ENCODE assay signal across 15 mouse cellular contexts in the genomic region with DNA sequence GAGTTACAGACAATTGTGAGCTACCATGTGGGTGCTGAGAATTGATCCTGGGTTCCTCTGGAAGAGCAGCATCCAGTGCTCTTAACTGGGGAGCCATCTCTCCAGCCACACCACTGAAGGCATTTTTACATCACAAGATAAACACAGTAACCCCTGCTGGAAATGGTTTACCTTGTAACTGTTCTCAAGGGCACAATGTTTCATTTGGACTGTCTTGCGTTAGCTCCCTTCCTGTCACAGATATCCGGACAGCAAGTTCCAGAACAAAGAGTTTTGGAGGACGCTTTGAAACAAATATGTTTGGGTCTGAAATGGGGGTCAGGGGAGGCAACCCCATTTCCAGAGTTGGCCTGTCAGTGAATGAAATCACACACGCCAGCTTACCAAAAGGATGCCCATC. TPM values are rescaled to one million over a fixed set of nuclear protein-coding genes. Genes with fewer than 3 reads are reported as not detected.
DNase-seq lines count a peak whose midpoint lies in the region; ATAC-seq and TF ChIP-seq lines count a peak whose summit lies in the region.
"Had no signal": no experiment of that assay in that cellular context is flagged by ENCODE, and none has a peak within 500 bp of the region (broad histone marks: within the 10 kb centered on the region; RNA-seq: fewer than 3 reads in every experiment).

No protein-coding gene starts in this region.

- H3K9me3 ChIP-seq in forebrain, embryonic 15.5 days, result no peaks in the 10 kb centered on the region
- H3K9me3 ChIP-seq in forebrain, postnatal 0 days (ENCODE audit: low read length), result no peaks in the 10 kb centered on the region
- H3K9me3 ChIP-seq in hindbrain, embryonic 12.5 days (replicated peaks), result no peaks in the 10 kb centered on the region
- no peaks in the 10 kb centered on the region for H3K9me3 ChIP-seq in hindbrain, embryonic 16.5 days (ENCODE audit: control insufficient read depth, low read length)
- H3K9me3 ChIP-seq in liver, embryonic 12.5 days (replicated peaks), result no peaks in the 10 kb centered on the region
- H3K9me3 ChIP-seq: midbrain, embryonic 15.5 days had no signal

- H3K9ac ChIP-seq in forebrain, embryonic 15.5 days (replicated peaks), result no peak overlapping the region
- no peak overlapping the region for H3K9ac ChIP-seq in forebrain, postnatal 0 days
- no peak overlapping the region for H3K9ac ChIP-seq in hindbrain, embryonic 12.5 days
- H3K9ac ChIP-seq in hindbrain, embryonic 16.5 days (ENCODE audit: low read depth, low read length), result no peak overlapping the region
- H3K9ac ChIP-seq in liver, embryonic 12.5 days, result no peak overlapping the region
- H3K9ac ChIP-seq: midbrain, embryonic 15.5 days had no signal

- WGBS in forebrain, embryonic 15.5 days, result 85% methylated on average over 4 of the region's 4 CpGs
- 89% methylated on average over 4 of the region's 4 CpGs for WGBS in forebrain, postnatal 0 days
- WGBS in hindbrain, embryonic 12.5 days, result 89% methylated on average over 4 of the region's 4 CpGs
- WGBS in hindbrain, embryonic 16.5 days, result 91% methylated on average over 4 of the region's 4 CpGs
- 69% methylated on average over 4 of the region's 4 CpGs for WGBS in liver, embryonic 12.5 days (ENCODE audit: insufficient replicate concordance)

- TF ChIP-seq CTCF in forebrain, postnatal 0 days (IDR thresholded peaks at IDR 0.05; ENCODE audit: low read depth), result no peak

- ATAC-seq in forebrain, embryonic 15.5 days (replicated peaks), result no peak
- ATAC-seq in forebrain, postnatal 0 days, result no peak
- no peak for ATAC-seq in hindbrain, embryonic 12.5 days (ENCODE audit: low FRiP score)
- no peak for ATAC-seq in hindbrain, embryonic 16.5 days
- no peak for ATAC-seq in megakaryocyte, adult 5-6 weeks (ENCODE audit: poor library complexity, severe bottlenecking)
- ATAC-seq in liver, embryonic 12.5 days, result no peak

- no peak for DNase-seq in forebrain, postnatal 0 days
- DNase-seq in lung, postnatal 36 days, result peak; percentile 32
- no peak for DNase-seq in lung, postnatal 25 days (ENCODE audit: low spot score)
- DNase-seq: adrenal gland, postnatal 10 days; cerebellum, postnatal 14 days; gastrocnemius, postnatal 10 days; kidney, adult 8-10 months; liver; thymus, postnatal 36 days had no signal

- H3K4me1 ChIP-seq in forebrain, embryonic 15.5 days, result peaks cover 25% of the 10 kb centered on the region
- H3K4me1 ChIP-seq in forebrain, postnatal 0 days (ENCODE audit: insufficient read depth), result peaks cover 24% of the 10 kb centered on the region
- peaks cover 25% of the 10 kb centered on the region for H3K4me1 ChIP-seq in hindbrain, embryonic 12.5 days
- peaks cover 18% of the 10 kb centered on the region for H3K4me1 ChIP-seq in hindbrain, embryonic 16.5 days (ENCODE audit: control insufficient read depth, insufficient read depth, low read depth, low read length)
- H3K4me1 ChIP-seq in liver, embryonic 12.5 days, result peaks cover 24% of the 10 kb centered on the region; the same call in 1 of the 2 replicates

- peak overlapping the region; percentile 86; the same call in 1 of the 2 replicates for H3K27ac ChIP-seq in forebrain, embryonic 15.5 days (replicated peaks)
- no peak overlapping the region for H3K27ac ChIP-seq in forebrain, postnatal 0 days (ENCODE audit: low read depth, low read length)
- H3K27ac ChIP-seq in hindbrain, embryonic 12.5 days, result peak overlapping the region; percentile 89; the same call in 1 of the 2 replicates
- no peak overlapping the region for H3K27ac ChIP-seq in hindbrain, embryonic 16.5 days (ENCODE audit: low read depth, low read length)
- no peak overlapping the region for H3K27ac ChIP-seq in liver, embryonic 12.5 days

- H3K27me3 ChIP-seq in forebrain, embryonic 15.5 days, result no peaks in the 10 kb centered on the region
- H3K27me3 ChIP-seq in forebrain, postnatal 0 days (ENCODE audit: insufficient read depth, low read length), result no peaks in the 10 kb centered on the region
- no peaks in the 10 kb centered on the region for H3K27me3 ChIP-seq in hindbrain, embryonic 12.5 days
- no peaks in the 10 kb centered on the region for H3K27me3 ChIP-seq in hindbrain, embryonic 16.5 days (replicated peaks; ENCODE audit: control insufficient read depth, insufficient read depth, low read length)
- no peaks in the 10 kb centered on the region for H3K27me3 ChIP-seq in liver, embryonic 12.5 days (replicated peaks)
- H3K27me3 ChIP-seq: midbrain, embryonic 15.5 days had no signal

- H3K4me3 ChIP-seq in forebrain, embryonic 15.5 days, result no peak overlapping the region
- H3K4me3 ChIP-seq in forebrain, postnatal 0 days (ENCODE audit: low read depth, low read length), result no peak overlapping the region
- H3K4me3 ChIP-seq in hindbrain, embryonic 12.5 days, result no peak overlapping the region
- no peak overlapping the region for H3K4me3 ChIP-seq in hindbrain, embryonic 16.5 days (ENCODE audit: low read length)
- no peak overlapping the region for H3K4me3 ChIP-seq in liver, embryonic 12.5 days
- H3K4me3 ChIP-seq: midbrain, embryonic 15.5 days had no signal

- H3K36me3 ChIP-seq in forebrain, embryonic 15.5 days, result no peaks in the 10 kb centered on the region
- H3K36me3 ChIP-seq in forebrain, postnatal 0 days (ENCODE audit: insufficient read depth), result no peaks in the 10 kb centered on the region
- no peaks in the 10 kb centered on the region for H3K36me3 ChIP-seq in hindbrain, embryonic 12.5 days
- H3K36me3 ChIP-seq in hindbrain, embryonic 16.5 days (ENCODE audit: control insufficient read depth, insufficient read depth, low read length), result no peaks in the 10 kb centered on the region
- H3K36me3 ChIP-seq in liver, embryonic 12.5 days, result no peaks in the 10 kb centered on the region
- H3K36me3 ChIP-seq: midbrain, embryonic 15.5 days had no signal

- H3K4me2 ChIP-seq in forebrain, embryonic 15.5 days (replicated peaks), result no peak overlapping the region
- H3K4me2 ChIP-seq in forebrain, postnatal 0 days (ENCODE audit: low read depth), result no peak overlapping the region
- H3K4me2 ChIP-seq in hindbrain, embryonic 12.5 days (replicated peaks), result no peak overlapping the region
- no peak overlapping the region for H3K4me2 ChIP-seq in hindbrain, embryonic 16.5 days (ENCODE audit: low read length)
- no peak overlapping the region for H3K4me2 ChIP-seq in liver, embryonic 12.5 days
- H3K4me2 ChIP-seq: midbrain, embryonic 15.5 days had no signal

RNA-seq across cellular contexts. Expression of gene Nfkbia, which starts 46.9 kb away (rescaled TPM):
- 56.2 and 59.4 TPM in 2 replicates for polyA plus RNA-seq in forebrain, embryonic 15.5 days (2015; fragmentation: Nextera tagmentation; extraction: Ambion mirVana)
- total RNA-seq in forebrain, postnatal 0 days (2014; rRNA removed), result 43.5 and 48.2 TPM in 2 replicates
- polyA plus RNA-seq in forebrain, postnatal 0 days (2015; fragmentation: Nextera tagmentation; extraction: Ambion mirVana), result 61.9 and 75.8 TPM in 2 replicates
- 42.8 and 49.1 TPM in 2 replicates for polyA plus RNA-seq in hindbrain, embryonic 12.5 days (2016; fragmentation: Nextera tagmentation; extraction: Ambion mirVana)
- polyA plus RNA-seq in hindbrain, embryonic 16.5 days (2015; fragmentation: Nextera tagmentation; extraction: Ambion mirVana), result 62.3 and 64.3 TPM in 2 replicates
- total RNA-seq in megakaryocyte, adult 5-6 weeks (2015), result 55.5 and 84.6 TPM in 2 replicates
- total RNA-seq in megakaryocyte, adult 5-6 weeks (2017), result 52.5 and 65.3 TPM in 2 replicates
- polyA plus RNA-seq in liver, embryonic 12.5 days (2016; fragmentation: Nextera tagmentation; extraction: Ambion mirVana), result 14.5 and 15.7 TPM in 2 replicates

Comparison
In these comparisons a context has a peak if more than half of its experiments do, and no peak if none do; other contexts are left out.
1. H3K27ac ChIP-seq: peak in forebrain, embryonic 15.5 days (single experiment) and hindbrain, embryonic 12.5 days (single experiment); none in forebrain, postnatal 0 days (single experiment), hindbrain, embryonic 16.5 days (single experiment) and liver, embryonic 12.5 days (single experiment).